Mouse (Mus musculus) embryonic facial prominence, embryonic 15.5 days (tissue): ENCODE data around the gene Jchain. TPM values are rescaled to one million over a fixed set of nuclear protein-coding genes. Genes with fewer than 3 reads are reported as not detected.
"Not testable (repeated sequence)": the region's sequence is repeated elsewhere in the genome, so short reads cannot be mapped to it uniquely, and the experiment has no call there.

Experiments used
- ATAC-seq: fragments of 200-750 bp; cut with Nextera tagmentation; 2 replicates; pipeline ENCODE4 v1.8.0; 2017; ENCODE audit warnings: low read depth, moderate TSS enrichment; ENCODE audit not compliant: insufficient number of reproducible peaks, low FRiP score, low TSS enrichment
- H3K27ac ChIP-seq: fragments of 300-500 bp; sonication (generic); replicated peaks from 2 replicates; pipeline ENCODE4 v1.5.1; 2015; ENCODE audit warnings: mild to moderate bottlenecking, inconsistent platforms
- H3K27me3 ChIP-seq: fragments of 300-500 bp; sonication (generic); 2 replicates; pipeline ENCODE4 v1.6.1; 2015; ENCODE audit warnings: inconsistent platforms
- H3K36me3 ChIP-seq: fragments of 300-500 bp; sonication (generic); 2 replicates; pipeline ENCODE4 v1.6.1; 2015; ENCODE audit warnings: mild to moderate bottlenecking, inconsistent platforms
- H3K4me1 ChIP-seq: fragments of 300-500 bp; sonication (generic); 2 replicates; pipeline ENCODE4 v1.6.1; 2015; ENCODE audit warnings: inconsistent platforms
- H3K4me2 ChIP-seq: fragments of 300-500 bp; sonication (generic); replicated peaks from 2 replicates; pipeline ENCODE4 v1.6.1; 2015; ENCODE audit warnings: mild to moderate bottlenecking, inconsistent platforms
- H3K4me3 ChIP-seq: fragments of 300-500 bp; sonication (generic); replicated peaks from 2 replicates; pipeline ENCODE4 v1.5.1; 2015; ENCODE audit warnings: mild to moderate bottlenecking, inconsistent platforms
- H3K9ac ChIP-seq: fragments of 300-500 bp; sonication (generic); 2 replicates; pipeline ENCODE4 v1.6.1; 2015; ENCODE audit warnings: inconsistent platforms
- H3K9me3 ChIP-seq: fragments of 300-500 bp; sonication (generic); replicated peaks from 2 replicates; pipeline ENCODE4 v1.6.1; 2016; ENCODE audit warnings: inconsistent platforms
- WGBS: fragments of 180-500 bp; shearing (Covaris S2); methylation state at CpG from one replicate; pipeline ENCODE4 v1.1.7; 2015; 5-methylcytosine and 5-hydroxymethylcytosine counted together
- polyA plus RNA-seq: library from polyadenylated mRNA; unstranded; fragments of >200 nt; fragmentation: Nextera tagmentation; extraction: Ambion mirVana; gene quantifications from 2 replicates; pipeline ENCODE4 v1.2.1, GENCODE M21; 2015

The Jchain gene
- polyA plus RNA-seq, 1 experiment from 2014 or later: 0.15 TPM

DNA sequence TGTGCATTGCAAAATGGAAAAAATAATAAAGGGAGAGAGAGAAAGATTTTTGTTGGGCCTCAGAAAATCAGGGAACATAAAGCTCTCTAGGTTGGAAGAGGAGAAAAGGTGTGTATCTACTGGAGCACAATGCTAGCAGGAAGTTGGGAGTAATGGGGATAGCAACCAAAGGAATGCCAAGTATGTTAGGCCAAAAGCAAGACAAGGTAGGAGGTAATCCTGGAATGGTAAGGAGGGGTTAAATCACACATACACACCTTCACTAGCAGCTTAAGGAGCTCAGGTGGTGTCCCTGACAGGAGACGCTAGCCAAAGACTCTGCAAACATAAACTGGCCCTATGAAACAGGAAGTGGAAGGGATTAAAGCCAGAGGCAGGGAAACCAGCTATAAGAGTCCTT, 31.3 kb upstream of the Jchain start:
- Histone ChIP-seq H3K9ac (no peak overlapping the region), H3K4me1 (peaks cover 15% of the 10 kb centered on the region), H3K4me2 (no peak overlapping the region), H3K36me3 (peaks cover 3% of the 10 kb centered on the region; the same call in 1 of the 2 replicates), H3K27ac (no peak overlapping the region), H3K27me3 (no peaks in the 10 kb centered on the region), H3K4me3 (no peak overlapping the region), H3K9me3 (no peaks in the 10 kb centered on the region)
- 16% methylated on average over 1 of the region's 1 CpGs for WGBS
- no peak for ATAC-seq

DNA sequence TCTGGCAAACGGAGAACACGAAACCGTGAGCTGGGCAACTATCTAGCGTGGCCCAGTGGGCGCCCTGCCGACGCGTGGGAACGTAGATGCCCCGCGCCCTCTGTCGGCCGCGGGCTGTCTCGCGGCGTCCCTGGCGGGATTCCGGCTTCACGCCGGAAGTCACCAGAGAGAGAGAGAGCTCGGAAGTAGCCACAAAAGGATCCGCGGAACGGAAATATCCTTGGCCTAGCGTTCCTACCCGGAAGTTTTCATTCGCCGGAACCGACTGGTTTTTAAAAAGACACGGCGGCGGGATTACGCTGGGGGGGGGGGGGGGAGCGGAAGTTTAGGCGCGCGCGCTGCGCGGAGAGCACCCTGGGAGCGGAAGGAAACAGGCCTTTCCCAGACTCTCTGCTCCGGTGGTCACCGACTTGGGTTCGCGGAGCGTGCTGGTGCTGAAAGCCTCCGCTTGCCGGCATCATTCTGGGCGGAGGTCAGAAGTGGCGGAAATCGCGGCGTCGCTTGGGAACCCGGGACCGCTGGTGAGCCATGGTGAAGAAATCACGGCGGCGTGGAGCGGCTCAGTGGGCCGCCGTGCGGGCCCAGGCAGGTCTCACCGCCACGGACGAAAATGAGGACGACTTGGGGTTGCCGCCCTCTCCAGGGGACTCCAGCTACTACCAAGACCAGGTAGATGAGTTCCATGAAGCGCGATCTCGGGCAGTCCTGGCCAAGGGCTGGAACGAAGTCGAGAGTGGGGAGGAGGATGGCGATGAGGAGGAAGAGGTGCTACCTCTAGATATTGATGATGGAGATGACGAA, 26.6 kb upstream of the Jchain start, which contains the start of gene Utp3:
Gene Utp3 (plus strand): TSS at position 377 of the 801 bp plus-strand sequence.
- no peaks in the 10 kb centered on the region for H3K9me3 ChIP-seq
- peak; percentile 95 for ATAC-seq
- peaks cover 3% of the 10 kb centered on the region; the same call in 1 of the 2 replicates for H3K36me3 ChIP-seq
- H3K27me3 ChIP-seq: no peaks in the 10 kb centered on the region
- peaks cover 13% of the 10 kb centered on the region for H3K4me1 ChIP-seq
- peak within 1 kb of the TSS; percentile 87 for H3K4me3 ChIP-seq
- H3K4me2 ChIP-seq: peak within 1 kb of the TSS; percentile 88
- H3K27ac ChIP-seq: peak within 1 kb of the TSS; percentile 95
- under 1% methylated on average over 76 of the region's 76 CpGs for WGBS
- H3K9ac ChIP-seq: peak within 1 kb of the TSS; percentile 93

DNA sequence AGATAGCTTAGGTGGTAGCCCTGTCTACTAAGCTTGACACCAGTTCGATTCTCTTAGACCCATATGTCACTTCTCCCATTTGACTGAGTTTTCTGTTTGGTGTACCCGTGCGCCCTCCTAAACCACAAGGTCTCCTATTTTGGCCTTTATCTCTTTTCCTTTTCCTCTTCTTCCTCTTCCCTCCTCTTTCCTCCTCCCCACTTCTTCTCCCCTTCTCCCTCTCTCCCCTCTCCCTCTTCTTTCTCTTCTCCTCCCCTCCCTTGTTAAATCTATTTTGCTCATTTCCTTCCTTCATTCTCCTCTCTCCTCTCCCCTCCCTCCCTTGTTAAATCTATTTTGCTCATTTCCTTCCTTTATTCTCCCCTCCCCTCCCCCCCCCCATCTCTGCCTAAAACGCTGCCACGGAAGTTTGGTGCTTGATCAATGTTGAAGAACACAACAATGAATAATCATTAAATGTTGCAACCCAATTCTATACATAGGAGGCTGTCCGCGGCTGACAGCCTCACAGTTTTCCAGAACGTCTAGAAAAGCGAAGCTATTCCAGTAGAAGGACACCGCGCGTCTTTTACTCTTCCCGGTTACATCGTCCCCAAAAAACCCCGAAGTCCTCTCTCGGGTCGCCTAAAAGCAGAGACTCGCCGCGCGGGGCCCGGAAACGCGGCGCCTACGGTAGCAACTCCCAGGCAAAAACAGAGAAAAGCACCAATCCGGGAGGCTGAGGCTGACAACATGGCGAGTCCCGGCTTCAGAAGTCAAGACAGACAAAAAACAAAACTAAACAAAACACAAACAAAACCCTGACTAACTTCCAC, 25.8 kb upstream of the Jchain start:
- H3K4me2 ChIP-seq: peak overlapping the region; percentile 57
- peaks cover 13% of the 10 kb centered on the region for H3K4me1 ChIP-seq
- H3K36me3 ChIP-seq: peaks cover 3% of the 10 kb centered on the region; the same call in 1 of the 2 replicates
- peak; percentile 69; the same call in 1 of the 2 replicates for ATAC-seq
- H3K4me3 ChIP-seq: peak overlapping the region; percentile 87
- H3K9ac ChIP-seq: peak overlapping the region; percentile 60
- H3K27ac ChIP-seq: peak overlapping the region; percentile 95
- no peaks in the 10 kb centered on the region for H3K9me3 ChIP-seq
- WGBS: 8% methylated on average over 29 of the region's 29 CpGs
- no peaks in the 10 kb centered on the region for H3K27me3 ChIP-seq

DNA sequence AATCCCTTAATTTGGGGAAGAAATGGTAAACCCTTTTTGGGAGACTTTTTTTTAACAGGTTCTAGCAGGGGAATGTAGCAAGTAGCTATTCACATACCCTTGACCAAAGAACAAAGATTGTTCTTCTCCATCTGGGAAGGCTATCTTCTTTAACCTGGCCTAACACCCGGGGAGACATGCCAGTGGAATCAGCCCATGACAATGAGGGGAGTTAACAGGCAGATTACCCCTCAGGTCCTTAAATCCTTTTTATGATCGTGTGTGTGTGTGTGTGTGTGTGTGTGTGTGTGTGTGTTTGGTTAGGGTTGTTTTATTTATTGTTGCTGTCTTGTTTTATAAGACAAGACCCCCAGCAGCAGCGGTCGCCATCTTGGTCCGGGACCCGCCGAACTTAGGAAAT, 17.8 kb upstream of the Jchain start:
- Histone ChIP-seq H3K27me3 (no peaks in the 10 kb centered on the region), H3K4me3 (no peak overlapping the region), H3K9me3 (no peaks in the 10 kb centered on the region), H3K4me2 (no peak overlapping the region), H3K9ac (no peak overlapping the region), H3K36me3 (no peaks in the 10 kb centered on the region), H3K4me1 (no peaks in the 10 kb centered on the region), H3K27ac (no peak overlapping the region)
- 89% methylated on average over 7 of the region's 7 CpGs for WGBS
- ATAC-seq: no peak

DNA sequence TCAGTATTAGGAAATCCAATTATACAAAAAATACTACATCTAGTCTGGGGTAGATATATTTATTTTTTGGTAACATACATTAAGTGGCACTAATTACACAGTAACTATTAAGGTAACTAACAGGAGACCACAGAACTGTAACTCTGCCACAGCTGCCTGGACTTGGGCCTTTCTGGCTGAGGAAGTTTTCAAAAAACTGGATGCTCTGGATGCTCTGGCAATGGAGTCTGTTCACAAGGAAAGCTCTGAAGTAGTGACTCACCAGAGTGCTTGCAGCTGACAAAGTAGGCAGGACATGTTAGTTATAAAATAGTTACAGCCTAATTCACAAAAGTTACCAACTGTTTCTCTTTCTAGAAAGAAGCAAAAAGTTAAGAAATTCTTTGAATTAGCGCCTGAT, 16.7 kb upstream of the Jchain start:
- H3K4me3 ChIP-seq, H3K9me3 ChIP-seq, H3K9ac ChIP-seq, H3K27ac ChIP-seq, H3K27me3 ChIP-seq, ATAC-seq, H3K4me1 ChIP-seq, H3K4me2 ChIP-seq, H3K36me3 ChIP-seq: not testable (repeated sequence)
- 85% methylated on average over 1 of the region's 1 CpGs for WGBS

DNA sequence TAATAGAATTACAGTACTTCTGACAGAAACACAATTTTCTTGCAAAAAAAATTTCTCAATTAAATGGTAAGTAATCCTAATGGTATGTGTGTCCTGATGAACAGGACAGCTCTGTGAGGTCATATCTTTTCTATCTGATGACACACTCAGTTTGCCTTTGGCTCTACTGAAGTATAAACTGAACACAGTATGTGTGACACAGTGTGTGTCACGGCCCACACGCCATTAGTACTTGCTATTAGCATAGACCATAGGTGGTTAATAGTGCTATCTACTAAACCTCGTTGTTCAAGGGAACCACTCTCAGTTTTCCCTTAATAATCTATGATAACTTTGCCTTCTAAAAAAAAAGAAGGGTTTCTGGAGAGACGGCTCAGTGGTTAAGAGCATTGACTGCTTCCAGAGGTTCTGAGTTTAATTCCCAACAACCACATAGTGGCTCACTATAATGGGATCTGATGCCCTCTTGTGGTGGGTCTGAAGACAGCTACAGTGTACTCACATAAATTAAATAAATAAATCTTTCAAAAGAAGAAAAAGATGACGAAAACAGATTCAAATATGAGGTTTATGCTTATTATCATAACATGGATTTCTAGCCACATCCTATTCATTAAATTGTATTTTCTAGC, 15.1 kb upstream of the Jchain start:
- no peak overlapping the region for H3K9ac ChIP-seq
- ATAC-seq: no peak
- no peak overlapping the region for H3K27ac ChIP-seq
- H3K36me3 ChIP-seq: no peaks in the 10 kb centered on the region
- no peak overlapping the region for H3K4me2 ChIP-seq
- H3K4me1 ChIP-seq: no peaks in the 10 kb centered on the region
- H3K9me3 ChIP-seq: no peaks in the 10 kb centered on the region
- H3K4me3 ChIP-seq: no peak overlapping the region
- H3K27me3 ChIP-seq: no peaks in the 10 kb centered on the region
- 52% methylated on average over 5 of the region's 5 CpGs for WGBS

DNA sequence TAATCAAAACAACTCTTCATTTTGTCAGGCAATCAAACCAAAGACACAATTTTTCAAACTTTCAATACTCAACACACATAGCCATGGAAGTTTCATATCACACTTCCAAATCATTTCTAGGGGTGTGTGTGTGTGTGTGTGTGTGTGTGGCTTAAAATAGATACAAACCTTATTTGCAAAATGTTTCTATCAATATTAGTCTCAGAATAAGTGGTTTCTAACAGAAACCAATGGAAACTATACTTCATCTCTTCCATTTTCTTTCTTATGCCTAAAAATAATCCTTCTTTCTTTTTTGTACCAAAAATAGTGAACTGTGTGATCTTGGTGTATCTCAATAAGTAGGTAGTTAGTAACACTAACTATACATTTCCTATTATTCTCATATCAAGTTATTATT, 13.2 kb upstream of the Jchain start:
- Histone ChIP-seq H3K9me3 (no peaks in the 10 kb centered on the region), H3K27me3 (no peaks in the 10 kb centered on the region), H3K4me1 (0 out of 2 replicates have a peak, but pooled peaks cover 4% of the 10 kb centered on the region), H3K4me2 (no peak overlapping the region), H3K36me3 (no peaks in the 10 kb centered on the region), H3K4me3 (no peak overlapping the region), H3K27ac (no peak overlapping the region), H3K9ac (no peak overlapping the region)
- ATAC-seq: no peak

DNA sequence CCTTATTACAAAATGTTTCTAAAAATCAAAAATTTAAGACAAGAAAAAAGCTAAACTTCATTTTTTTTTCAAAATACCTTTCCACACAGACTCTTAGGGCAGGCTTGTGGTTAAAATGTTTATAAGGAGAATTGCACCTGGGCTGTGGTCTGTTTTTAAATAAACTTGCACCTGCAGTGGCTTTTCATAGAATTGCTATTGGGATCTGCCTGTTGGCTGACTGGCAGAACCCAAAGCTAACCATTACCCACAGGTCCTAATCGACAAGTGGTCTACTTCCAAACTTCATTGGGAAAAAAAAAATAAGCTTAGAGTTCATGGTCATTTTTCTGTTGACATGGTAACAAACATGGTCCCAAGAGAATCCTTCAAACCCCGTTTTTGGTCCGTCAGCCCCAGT, 7.0 kb upstream of the Jchain start:
- no peaks in the 10 kb centered on the region for H3K36me3 ChIP-seq
- 60% methylated on average over 3 of the region's 3 CpGs for WGBS
- H3K4me2 ChIP-seq: no peak overlapping the region
- H3K4me3 ChIP-seq: no peak overlapping the region
- no peak overlapping the region for H3K27ac ChIP-seq
- ATAC-seq: no peak
- 0 out of 2 replicates have a peak, but pooled peaks cover 4% of the 10 kb centered on the region for H3K4me1 ChIP-seq
- no peaks in the 10 kb centered on the region for H3K27me3 ChIP-seq
- H3K9me3 ChIP-seq: no peaks in the 10 kb centered on the region
- H3K9ac ChIP-seq: no peak overlapping the region

DNA sequence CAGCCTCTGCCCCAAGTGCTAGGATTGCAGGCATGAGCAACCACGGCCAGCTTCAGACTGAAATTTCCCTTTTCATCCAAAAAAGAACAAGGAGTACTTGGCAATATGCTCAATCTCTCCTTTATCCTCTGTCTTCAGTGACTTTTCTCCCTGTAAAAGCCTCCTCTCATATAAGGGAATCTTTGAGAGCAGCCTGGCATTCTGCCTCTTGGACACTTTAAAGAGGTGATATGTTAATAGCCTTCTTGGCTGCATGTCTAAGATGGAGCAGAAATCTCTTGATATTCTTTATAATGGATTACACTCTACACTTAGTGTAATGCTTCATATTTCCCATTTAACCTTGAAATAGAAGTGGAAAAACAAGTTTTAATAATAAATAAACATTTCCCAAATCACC, 3.2 kb upstream of the Jchain start:
- Histone ChIP-seq H3K36me3 (no peaks in the 10 kb centered on the region), H3K9me3 (no peaks in the 10 kb centered on the region), H3K4me2 (no peak overlapping the region), H3K27me3 (no peaks in the 10 kb centered on the region), H3K4me1 (no peaks in the 10 kb centered on the region), H3K4me3 (no peak overlapping the region), H3K27ac (no peak overlapping the region), H3K9ac (no peak overlapping the region)
- ATAC-seq: no peak
- WGBS: 62% methylated on average over 1 of the region's 1 CpGs

DNA sequence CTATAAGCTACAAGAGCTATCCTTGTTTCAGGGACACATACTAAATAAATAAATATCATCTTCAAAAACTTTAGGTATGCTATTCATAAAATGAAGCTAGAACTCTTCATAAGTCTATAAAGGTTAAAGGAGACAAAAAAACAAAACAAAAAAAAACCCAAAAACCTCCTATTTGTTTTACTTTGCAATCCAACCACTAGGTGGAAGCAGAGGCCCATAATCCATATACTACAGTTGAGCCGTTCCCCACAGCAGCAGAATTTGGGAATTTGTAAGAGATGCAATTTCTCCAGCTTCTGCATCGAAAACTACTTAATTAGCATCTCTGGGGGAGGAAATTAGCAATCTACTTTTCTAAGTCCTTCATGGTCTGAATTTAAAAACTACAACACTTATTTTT, 8.5 kb downstream of the Jchain start:
- WGBS: 5% methylated on average over 2 of the region's 2 CpGs

DNA sequence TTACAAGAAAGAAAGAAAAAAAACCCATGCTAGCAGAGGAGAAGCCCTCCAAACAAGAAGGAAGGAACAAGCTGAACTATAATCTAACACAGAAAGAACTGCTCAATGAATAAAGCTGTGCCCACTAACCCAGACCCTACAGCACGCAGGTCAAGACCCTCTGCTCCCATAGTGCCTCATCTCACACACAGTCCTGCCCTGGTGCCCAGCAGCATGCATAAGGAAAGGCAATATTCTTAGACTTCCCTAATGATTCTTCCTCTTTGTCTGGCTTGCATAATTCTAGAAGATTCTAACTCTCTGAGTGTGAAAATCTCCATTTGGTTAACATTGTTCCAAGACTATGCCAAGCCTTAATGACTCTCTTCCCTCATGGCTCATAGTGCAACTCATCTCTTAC, 18.7 kb downstream of the Jchain start:
- Histone ChIP-seq H3K9ac (no peak overlapping the region), H3K4me3 (no peak overlapping the region), H3K9me3 (no peaks in the 10 kb centered on the region), H3K36me3 (no peaks in the 10 kb centered on the region), H3K27me3 (no peaks in the 10 kb centered on the region), H3K4me1 (no peaks in the 10 kb centered on the region), H3K4me2 (no peak overlapping the region), H3K27ac (no peak overlapping the region)
- 80% methylated on average over 1 of the region's 1 CpGs for WGBS
- ATAC-seq: no peak

More for the DNA sequence above, 8.5 kb downstream of the Jchain start:
- H3K27ac ChIP-seq: no peak overlapping the region
- H3K27me3 ChIP-seq: no peaks in the 10 kb centered on the region
- H3K9ac ChIP-seq: no peak overlapping the region
- no peak overlapping the region for H3K4me3 ChIP-seq
- no peak for ATAC-seq
- no peak overlapping the region for H3K4me2 ChIP-seq
- no peaks in the 10 kb centered on the region for H3K36me3 ChIP-seq
- H3K9me3 ChIP-seq: no peaks in the 10 kb centered on the region
- no peaks in the 10 kb centered on the region for H3K4me1 ChIP-seq
